11 mouse cellular contexts compared by ENCODE assay signal in genomic region chr2:158079843-158080395, GRCm38 (mm10). TPM values are rescaled to one million over a fixed set of nuclear protein-coding genes. Genes with fewer than 3 reads are reported as not detected.
DNase-seq lines count a peak whose midpoint lies in the region; ATAC-seq and TF ChIP-seq lines count a peak whose summit lies in the region.
"Had no signal": no experiment of that assay in that cellular context is flagged by ENCODE, and none has a peak within 500 bp of the region (broad histone marks: within the 10 kb centered on the region; RNA-seq: fewer than 3 reads in every experiment).

No protein-coding gene starts in this region.

- WGBS in lung, postnatal 0 days, result 34% methylated on average over 9 of the region's 9 CpGs
- 43% methylated on average over 9 of the region's 9 CpGs for WGBS in kidney, embryonic 16.5 days
- WGBS in stomach, embryonic 14.5 days, result 39% methylated on average over 9 of the region's 9 CpGs

- H3K9me3 ChIP-seq in lung, postnatal 0 days (ENCODE audit: low read length), result no peaks in the 10 kb centered on the region
- no peaks in the 10 kb centered on the region for H3K9me3 ChIP-seq in kidney, embryonic 16.5 days (ENCODE audit: low read length)
- H3K9me3 ChIP-seq in stomach, embryonic 14.5 days (ENCODE audit: control insufficient read depth, low read depth, low read length), result no peaks in the 10 kb centered on the region
- H3K9me3 ChIP-seq: limb, embryonic 13.5 days had no signal

- no peak overlapping the region for H3K4me3 ChIP-seq in lung, postnatal 0 days (ENCODE audit: low read depth, low read length)
- H3K4me3 ChIP-seq in kidney, embryonic 16.5 days (ENCODE audit: low read length), result no peak overlapping the region
- no peak overlapping the region for H3K4me3 ChIP-seq in stomach, embryonic 14.5 days (ENCODE audit: low read depth, low read length)
- H3K4me3 ChIP-seq: limb, embryonic 13.5 days had no signal

- no peaks in the 10 kb centered on the region for H3K27me3 ChIP-seq in lung, postnatal 0 days (replicated peaks; ENCODE audit: insufficient read depth, low read length)
- no peaks in the 10 kb centered on the region for H3K27me3 ChIP-seq in kidney, embryonic 16.5 days (ENCODE audit: insufficient read depth, low read length)
- no peaks in the 10 kb centered on the region for H3K27me3 ChIP-seq in stomach, embryonic 14.5 days (ENCODE audit: control insufficient read depth, insufficient read depth, low read length)
- H3K27me3 ChIP-seq: limb, embryonic 13.5 days had no signal

- ATAC-seq in frontal cortex, adult (ENCODE audit: low TSS enrichment), result peak; percentile 94
- peak; percentile 50 for ATAC-seq in lung, postnatal 0 days
- peak; percentile 73; the same call in 1 of the 2 replicates for ATAC-seq in kidney, embryonic 16.5 days (ENCODE audit: low FRiP score, low TSS enrichment)
- ATAC-seq in stomach, embryonic 14.5 days (ENCODE audit: insufficient number of reproducible peaks, insufficient read depth, low FRiP score, low read depth), result peak; percentile 69; the same call in 1 of the 2 replicates
- ATAC-seq: CD4-positive, CD25-positive, alpha-beta regulatory T cell, adult 4 months had no signal

- H3K4me2 ChIP-seq in lung, postnatal 0 days (replicated peaks; ENCODE audit: low read depth, low read length), result no peak overlapping the region
- H3K4me2 ChIP-seq in kidney, embryonic 16.5 days (replicated peaks; ENCODE audit: low read depth, low read length), result no peak overlapping the region
- no peak overlapping the region for H3K4me2 ChIP-seq in stomach, embryonic 14.5 days (replicated peaks; ENCODE audit: low read depth, low read length)
- H3K4me2 ChIP-seq: limb, embryonic 13.5 days had no signal

- TF ChIP-seq CTCF in lung, postnatal 0 days (IDR thresholded peaks at IDR 0.05), result peak; percentile 38; the same call in 1 of the 2 replicates

- no peak overlapping the region for H3K9ac ChIP-seq in lung, postnatal 0 days (replicated peaks; ENCODE audit: low read depth)
- H3K9ac ChIP-seq in kidney, embryonic 16.5 days (replicated peaks; ENCODE audit: low read length), result no peak overlapping the region
- H3K9ac ChIP-seq in stomach, embryonic 14.5 days (replicated peaks; ENCODE audit: low read depth, low read length), result no peak overlapping the region
- H3K9ac ChIP-seq: limb, embryonic 13.5 days had no signal

- H3K27ac ChIP-seq in lung, postnatal 0 days (ENCODE audit: low read length), result no peak overlapping the region
- peak overlapping the region; percentile 32; the same call in 1 of the 2 replicates for H3K27ac ChIP-seq in kidney, embryonic 16.5 days (ENCODE audit: low read length)
- peak overlapping the region; percentile 78 for H3K27ac ChIP-seq in stomach, embryonic 14.5 days (ENCODE audit: low read length)
- H3K27ac ChIP-seq: limb, embryonic 13.5 days had no signal

- H3K4me1 ChIP-seq in lung, postnatal 0 days (ENCODE audit: insufficient read depth, low read depth, low read length), result no peaks in the 10 kb centered on the region
- H3K4me1 ChIP-seq in kidney, embryonic 16.5 days (ENCODE audit: insufficient read depth, low read length), result peaks cover 9% of the 10 kb centered on the region; the same call in 1 of the 2 replicates
- H3K4me1 ChIP-seq in stomach, embryonic 14.5 days (ENCODE audit: control insufficient read depth, insufficient read depth, low read length), result peaks cover 19% of the 10 kb centered on the region; the same call in 1 of the 2 replicates

- no peak for TF ChIP-seq EP300 in lung, postnatal 0 days (IDR thresholded peaks at IDR 0.05)

- no peak for DNase-seq in frontal cortex, postnatal 25 days (ENCODE audit: low spot score in 2 of 2)
- DNase-seq in lung, postnatal 0 days (ENCODE audit: low spot score), result no peak
- DNase-seq in lung, adult 18-20 months, result no peak
- no peak for DNase-seq in urinary bladder, postnatal 36 days (ENCODE audit: low spot score in 2 of 2)
- DNase-seq in urinary bladder, postnatal 10 days (ENCODE audit: low spot score), result no peak
- DNase-seq: adrenal gland, postnatal 25 days had no signal

- H3K36me3 ChIP-seq in lung, postnatal 0 days (ENCODE audit: insufficient read depth, low read length), result peaks cover 21% of the 10 kb centered on the region
- peaks cover 31% of the 10 kb centered on the region for H3K36me3 ChIP-seq in kidney, embryonic 16.5 days (ENCODE audit: insufficient read depth, low read length)
- H3K36me3 ChIP-seq in stomach, embryonic 14.5 days (ENCODE audit: control insufficient read depth, insufficient read depth, low read length), result peaks cover 29% of the 10 kb centered on the region

RNA-seq across cellular contexts. Expression of gene Rprd1b, which starts 51.6 kb away (rescaled TPM):
- polyA plus RNA-seq in lung, postnatal 0 days (2015; fragmentation: Nextera tagmentation; extraction: Ambion mirVana), result 23.4 and 23.8 TPM in 2 replicates
- polyA plus RNA-seq in kidney, embryonic 16.5 days (2015; fragmentation: Nextera tagmentation; extraction: Ambion mirVana), result 44.1 and 49.3 TPM in 2 replicates
- polyA plus RNA-seq in stomach, embryonic 14.5 days (2014; fragmentation: Nextera tagmentation; extraction: Ambion mirVana), result 54.5 and 57.0 TPM in 2 replicates

RNA-seq across cellular contexts. Expression of gene Tti1, which starts 51.7 kb away (rescaled TPM):
- 8.1 and 8.6 TPM in 2 replicates for polyA plus RNA-seq in lung, postnatal 0 days (2015; fragmentation: Nextera tagmentation; extraction: Ambion mirVana)
- 30.1 and 33.6 TPM in 2 replicates for polyA plus RNA-seq in kidney, embryonic 16.5 days (2015; fragmentation: Nextera tagmentation; extraction: Ambion mirVana)
- 21.1 and 21.8 TPM in 2 replicates for polyA plus RNA-seq in stomach, embryonic 14.5 days (2014; fragmentation: Nextera tagmentation; extraction: Ambion mirVana)
